Mouse (Mus musculus): ENCODE measurements around the gene Slu7.
A peak's percentile ranks its signal among the peaks of the same experiment; 100 is the strongest.

The Slu7 gene

DNA sequence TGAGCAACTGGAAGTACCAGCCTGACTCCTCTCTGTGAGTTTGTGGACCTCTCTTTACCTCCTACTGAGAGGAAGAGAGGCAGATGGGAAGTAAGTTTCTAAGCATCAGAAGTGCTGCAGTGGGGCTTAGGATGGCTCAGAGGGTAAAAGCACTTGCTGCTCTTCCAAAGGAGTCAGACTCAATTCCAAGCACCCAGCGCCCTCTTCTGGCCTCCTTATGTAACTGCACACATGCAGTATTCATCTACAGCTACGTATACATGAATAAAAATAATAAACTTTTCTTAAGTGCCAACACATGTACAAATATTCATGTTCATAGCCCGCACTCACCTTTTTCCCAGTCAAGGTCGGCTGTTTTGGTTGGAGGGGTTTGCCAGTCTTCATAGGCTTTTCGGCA, 9.2 kb upstream of the Slu7 start:
- DNase-seq (ENCODE audit: inconsistent ontology term), result no peak

DNA sequence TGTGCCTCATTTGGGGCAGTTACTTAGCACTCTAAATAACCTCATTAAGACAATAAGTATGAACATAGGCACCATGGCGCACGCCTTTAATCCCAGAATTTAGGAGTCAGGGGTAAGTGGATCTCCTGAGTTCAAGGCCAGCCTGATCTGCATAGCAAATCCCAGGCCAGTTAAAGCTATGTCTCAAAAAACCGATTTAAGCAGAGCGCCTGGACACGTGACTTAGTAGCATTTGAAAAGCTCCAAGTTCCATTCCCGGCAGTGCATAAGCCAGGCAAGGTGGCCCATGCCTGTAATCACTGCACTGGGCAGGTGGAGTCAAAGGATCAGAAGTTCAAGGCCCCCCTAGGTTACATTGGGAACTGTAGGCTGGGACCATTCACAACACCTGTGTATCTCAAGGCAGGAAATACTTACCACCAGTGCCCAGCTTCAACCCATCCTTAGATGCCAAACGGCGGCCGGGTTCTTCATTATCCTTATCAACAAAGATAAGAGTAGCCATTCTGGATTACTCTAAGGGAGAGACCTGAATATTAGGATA, 8.3 kb upstream of the Slu7 start:
- DNase-seq (ENCODE audit: inconsistent ontology term), result no peak

DNA sequence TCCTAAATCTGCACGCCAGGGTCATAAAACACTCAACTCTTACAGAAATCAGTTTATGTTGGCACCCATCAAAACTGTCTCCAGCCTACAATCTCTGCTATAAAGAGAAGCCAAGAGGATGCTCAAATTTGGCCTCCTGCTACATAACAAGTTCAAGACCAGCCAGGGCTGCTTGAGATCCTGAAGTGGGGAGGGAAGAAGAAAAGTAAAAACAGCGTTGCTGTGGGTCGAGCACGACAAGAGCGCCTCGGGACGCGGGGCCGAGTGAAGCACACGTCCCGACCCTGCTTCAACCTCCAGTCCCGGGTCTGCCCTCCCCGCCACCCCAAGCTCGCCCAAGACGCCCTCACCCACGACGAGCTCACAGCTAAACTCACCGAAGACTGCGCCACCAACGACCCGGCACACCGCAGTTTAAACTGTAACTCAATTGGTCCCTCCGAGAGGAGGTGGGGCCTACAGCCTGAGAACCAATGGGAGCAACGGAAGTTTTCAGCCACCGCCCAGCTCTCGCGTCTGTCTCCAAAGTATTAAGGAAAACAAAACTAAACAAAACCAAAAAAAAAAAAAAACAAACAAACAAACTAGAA, 7.6 kb upstream of the Slu7 start, which contains the start of gene Pttg1:
Pttg1 (minus strand) TSS at position 428 of the 590 bp plus-strand sequence.
- peak; percentile 92 for DNase-seq (ENCODE audit: inconsistent ontology term)

DNA sequence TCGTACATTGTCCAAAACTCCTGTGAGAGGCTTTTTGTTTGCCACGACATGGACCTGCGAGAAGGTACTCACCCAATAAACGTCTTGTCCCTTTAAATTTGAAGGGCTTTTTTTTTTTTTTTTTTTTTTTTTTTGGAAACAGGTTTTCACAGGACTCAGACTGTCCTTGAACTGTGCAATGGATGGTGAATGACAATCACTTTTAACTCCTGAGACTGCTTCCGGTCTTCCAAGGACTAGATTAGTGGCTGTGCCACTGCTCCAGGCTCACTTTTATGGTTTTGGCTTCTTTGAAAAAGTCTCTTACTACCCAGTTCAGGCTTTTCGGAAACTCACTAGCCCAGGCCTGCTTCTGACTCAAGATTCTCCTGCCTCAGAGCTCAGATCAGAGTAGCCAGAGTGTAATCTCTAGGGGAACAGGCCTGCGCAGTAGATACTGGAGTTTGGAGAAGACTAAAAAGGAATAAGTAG, 7.1 kb upstream of the Slu7 start:
- no peak for DNase-seq (ENCODE audit: inconsistent ontology term)

DNA sequence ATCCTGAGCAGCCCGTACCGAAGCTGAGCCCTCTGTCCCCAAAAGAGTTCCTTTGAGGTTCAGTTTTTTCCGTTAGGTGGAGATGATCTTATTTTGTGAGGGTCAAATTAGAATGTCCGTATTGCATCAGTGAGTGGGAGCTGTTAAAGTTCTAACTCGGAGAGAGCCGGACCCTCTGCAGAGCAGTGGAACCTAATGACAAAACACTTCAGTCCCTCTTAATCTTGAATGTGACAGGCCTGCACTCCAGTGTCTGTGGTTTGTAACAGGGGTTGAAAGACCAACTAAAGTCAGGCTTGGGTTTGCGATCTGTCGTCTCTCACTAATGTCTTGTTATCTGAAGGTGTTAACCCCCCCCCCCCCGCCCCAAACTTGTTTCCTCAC, 472 bp downstream of the Slu7 start:
- DNase-seq (ENCODE audit: inconsistent ontology term), result no peak

DNA sequence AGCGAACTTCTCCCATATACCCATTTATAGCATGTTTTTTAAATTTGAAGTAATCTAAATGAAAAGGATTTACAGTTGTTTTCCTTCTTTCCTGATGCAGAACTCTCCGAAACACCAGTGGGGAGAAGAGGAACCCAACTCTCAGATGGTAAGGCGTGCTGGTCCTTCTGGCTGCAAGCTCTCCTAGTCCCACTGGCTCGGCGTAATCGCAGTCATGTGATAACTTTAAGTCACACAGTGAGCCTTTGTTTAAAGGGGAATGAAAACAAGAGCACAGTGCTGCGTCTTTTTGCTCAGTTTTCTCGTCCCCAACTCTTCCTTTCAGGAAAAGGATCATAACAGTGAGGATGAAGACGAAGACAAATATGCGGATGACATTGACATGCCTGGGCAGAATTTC, 7.6 kb downstream of the Slu7 start:
- no peak for DNase-seq (ENCODE audit: inconsistent ontology term)

DNA sequence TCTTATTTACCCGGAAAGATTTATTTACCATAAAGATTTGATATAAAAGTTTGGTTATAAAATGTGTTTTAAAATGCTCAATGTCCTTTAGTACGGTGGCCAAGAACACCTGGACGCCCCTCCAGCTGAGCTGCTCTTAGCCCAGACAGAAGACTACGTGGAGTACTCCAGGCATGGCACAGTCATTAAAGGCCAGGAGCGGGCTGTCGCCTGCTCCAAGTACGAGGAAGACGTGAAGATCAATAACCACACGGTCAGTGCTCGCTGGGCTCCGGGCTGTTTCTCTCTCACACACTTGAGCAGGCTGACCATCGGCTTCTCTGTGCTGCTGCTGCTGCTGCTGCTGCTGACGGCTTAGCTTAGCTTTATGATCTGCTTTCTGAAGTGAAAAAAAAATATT, 9.6 kb downstream of the Slu7 start:
- DNase-seq (ENCODE audit: inconsistent ontology term), result no peak

DNA sequence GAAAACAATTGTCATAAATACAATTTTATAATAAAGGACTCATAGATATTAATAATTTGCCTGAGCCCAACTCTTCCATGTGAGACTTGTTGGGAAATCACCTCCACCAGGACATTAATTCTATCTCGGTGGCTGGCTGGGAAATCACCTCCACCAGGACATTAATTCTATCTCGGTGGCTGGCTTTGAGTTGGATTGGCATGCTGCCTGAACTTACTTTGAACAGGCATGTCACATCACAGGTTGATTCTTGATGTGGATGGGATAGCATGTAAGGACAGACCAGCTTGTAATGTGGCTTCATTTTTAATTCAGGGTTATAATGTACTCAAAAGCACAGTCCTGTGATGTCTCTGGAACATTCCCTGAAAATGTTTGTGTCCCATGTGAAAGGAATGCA, 16.4 kb downstream of the Slu7 start:
- no peak for DNase-seq (ENCODE audit: inconsistent ontology term)

DNA sequence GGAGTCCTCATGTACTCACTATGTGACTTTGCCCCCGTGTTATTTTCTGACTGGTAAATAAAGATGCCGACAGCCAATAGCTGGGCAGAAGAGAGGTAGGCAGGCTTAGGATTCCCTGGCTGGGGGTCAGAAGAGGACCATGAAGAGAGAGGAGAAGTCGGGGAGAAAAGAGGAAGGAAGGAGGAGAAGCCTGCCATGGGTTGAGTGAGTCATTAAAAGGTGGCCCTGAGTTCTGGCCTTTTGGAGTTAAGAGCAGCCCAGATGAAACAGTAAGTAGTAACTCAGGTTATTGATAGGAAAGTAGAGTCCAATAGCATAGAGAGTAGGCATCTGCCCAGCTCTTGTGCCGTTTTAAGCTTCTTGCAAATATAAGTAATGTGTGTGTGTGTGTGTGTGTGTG, 17.8 kb downstream of the Slu7 start:
- DNase-seq (ENCODE audit: inconsistent ontology term), result no peak

DNA sequence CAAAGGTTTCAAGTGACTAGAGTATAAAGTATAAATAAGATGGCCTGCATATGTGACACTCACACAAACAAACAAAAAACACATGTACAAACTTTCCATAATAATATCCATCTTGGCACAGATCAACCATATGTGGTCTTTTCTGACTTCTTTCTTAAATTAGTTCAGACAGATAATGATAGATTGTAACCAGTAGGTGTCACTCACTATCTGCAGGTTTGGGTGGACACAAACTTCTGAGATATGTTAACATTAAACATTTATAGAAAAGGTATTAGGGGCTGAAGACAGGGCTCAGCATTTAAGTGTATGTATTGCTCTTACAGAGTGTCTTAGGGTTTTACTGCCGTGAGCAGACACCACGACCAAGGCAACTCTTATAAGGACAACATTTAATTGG, 18.7 kb downstream of the Slu7 start:
- DNase-seq (ENCODE audit: inconsistent ontology term), result no peak

DNA sequence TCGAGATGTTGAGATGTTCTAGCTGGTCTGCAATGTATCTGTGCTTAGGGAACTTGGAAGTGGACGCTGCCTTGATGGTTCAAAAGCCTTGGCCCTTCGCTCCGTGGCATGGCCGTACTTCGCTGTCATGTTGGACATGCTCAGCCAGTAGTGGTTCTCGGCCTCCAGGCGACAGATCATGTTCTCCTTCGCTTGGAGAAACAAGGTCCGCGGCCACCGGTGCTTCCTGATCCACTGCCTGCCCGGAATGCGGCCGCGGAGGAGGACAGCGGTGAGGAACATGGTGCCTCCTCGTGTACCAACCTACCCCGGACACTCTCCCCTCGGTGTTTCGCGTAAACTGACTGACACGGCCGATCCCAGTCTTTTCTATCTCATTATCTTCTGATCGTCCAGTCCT, 29.7 kb downstream of the Slu7 start:
- no peak for DNase-seq (ENCODE audit: inconsistent ontology term)

DNA sequence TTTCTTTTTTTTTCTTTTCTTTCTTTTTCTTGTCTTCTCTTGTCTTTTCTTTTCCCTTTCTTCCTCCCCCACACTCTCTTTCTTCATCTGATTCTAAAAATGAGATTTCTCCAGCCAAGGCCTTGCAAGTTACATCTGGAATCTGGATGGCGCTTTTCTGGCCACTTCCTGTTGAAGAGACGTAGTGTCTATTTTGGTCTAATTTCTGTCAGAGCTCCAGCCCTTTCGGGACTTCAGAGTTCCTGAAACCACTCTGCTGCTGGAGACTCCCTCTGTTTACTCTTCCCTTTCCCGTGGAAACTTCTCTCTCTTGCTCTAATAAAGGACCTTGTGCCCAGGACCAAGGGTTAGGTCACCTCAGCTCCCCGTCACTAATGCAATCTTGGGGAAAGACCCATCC, 36.6 kb downstream of the Slu7 start:
- no peak for DNase-seq (ENCODE audit: inconsistent ontology term)

DNA sequence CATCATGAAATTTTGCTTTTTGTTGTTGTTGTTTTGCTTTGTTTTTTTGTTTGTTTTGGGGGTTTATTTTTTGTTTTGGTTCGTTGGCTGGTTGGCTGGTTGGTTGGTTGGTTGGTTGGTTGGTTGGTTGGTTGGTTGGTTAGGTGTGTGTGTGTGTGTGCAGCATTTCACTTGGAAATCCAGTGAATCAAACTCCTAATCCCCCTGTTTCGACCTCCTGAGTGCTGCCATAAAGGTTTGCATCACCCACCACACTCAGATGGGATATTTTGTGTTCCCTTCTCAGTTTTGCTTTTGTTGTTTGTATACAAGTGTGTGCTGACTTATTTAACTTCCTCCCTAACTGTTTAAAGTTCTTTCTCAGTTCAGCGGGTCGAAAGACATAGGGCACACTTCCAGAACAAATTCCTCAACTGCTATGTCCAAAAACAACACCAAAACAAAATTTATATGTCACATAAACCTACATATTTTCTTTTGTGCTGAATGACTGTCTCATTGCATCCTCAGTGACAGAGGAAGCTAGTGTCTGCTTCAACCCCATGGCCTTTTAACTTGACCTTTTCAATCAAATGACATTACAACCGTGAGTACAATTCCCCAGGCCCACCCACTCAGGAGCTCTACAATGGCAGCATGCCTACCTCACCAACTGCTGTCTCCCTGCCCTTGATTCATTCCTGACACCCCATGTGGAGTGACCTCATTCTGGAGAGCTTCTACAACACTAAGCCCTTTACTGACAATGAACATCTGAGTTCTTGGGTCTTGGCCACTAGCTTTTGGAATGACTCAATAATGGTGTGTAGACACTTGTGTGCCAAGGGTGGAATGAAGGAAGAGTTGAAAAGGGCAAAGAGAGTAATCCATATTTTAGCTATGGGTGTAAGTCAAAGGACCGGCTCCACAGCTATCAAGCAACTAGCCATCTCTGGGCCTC, 37.6 kb downstream of the Slu7 start:
- DNase-seq (ENCODE audit: inconsistent ontology term), result peak; percentile 90

DNA sequence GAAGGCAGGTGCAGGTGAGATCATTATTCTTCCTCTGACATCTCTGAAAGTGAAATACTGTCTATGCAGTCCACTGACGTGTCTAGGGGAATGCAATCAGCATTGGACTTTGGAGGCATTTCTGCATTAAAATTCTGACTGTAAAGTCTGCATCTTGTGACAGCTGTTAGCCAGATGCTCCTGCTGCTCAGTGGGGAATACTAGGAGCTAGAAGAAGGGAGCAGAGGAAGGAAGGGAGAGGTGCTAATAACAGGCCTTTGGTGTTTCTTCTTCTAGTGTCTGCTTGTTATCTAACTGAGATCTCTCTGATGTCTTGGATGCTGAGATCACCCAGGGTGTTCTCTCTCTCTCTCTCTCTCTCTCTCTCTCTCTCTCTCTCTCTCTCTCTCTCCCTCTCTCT, 39.6 kb downstream of the Slu7 start:
- no peak for DNase-seq (ENCODE audit: inconsistent ontology term)

DNA sequence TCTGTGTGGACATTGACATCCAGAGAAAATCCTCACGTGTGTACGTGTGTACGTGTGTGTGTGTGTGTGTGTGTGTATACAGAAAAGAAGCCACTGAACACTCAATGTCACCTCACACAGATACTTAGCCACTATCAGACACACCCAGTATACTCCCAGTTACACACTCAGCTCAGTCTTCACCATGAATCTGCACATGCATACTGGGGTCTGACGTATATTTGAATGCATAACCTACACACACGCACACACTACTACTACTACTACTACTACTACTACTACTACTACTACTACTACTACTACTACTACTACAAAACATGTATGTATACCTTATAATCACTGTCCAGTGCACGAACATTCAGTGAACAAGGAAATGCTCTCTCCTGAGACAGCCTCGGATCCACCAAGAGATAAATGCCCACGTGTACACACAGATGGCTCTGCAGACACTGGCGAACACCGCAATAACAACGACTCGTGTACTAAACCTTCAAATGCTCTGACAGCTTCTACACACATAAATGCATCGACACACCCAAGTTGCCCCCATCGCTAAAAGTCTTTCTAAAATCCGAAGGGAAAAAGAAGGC, 40.2 kb downstream of the Slu7 start:
- no peak for DNase-seq (ENCODE audit: inconsistent ontology term)

DNA sequence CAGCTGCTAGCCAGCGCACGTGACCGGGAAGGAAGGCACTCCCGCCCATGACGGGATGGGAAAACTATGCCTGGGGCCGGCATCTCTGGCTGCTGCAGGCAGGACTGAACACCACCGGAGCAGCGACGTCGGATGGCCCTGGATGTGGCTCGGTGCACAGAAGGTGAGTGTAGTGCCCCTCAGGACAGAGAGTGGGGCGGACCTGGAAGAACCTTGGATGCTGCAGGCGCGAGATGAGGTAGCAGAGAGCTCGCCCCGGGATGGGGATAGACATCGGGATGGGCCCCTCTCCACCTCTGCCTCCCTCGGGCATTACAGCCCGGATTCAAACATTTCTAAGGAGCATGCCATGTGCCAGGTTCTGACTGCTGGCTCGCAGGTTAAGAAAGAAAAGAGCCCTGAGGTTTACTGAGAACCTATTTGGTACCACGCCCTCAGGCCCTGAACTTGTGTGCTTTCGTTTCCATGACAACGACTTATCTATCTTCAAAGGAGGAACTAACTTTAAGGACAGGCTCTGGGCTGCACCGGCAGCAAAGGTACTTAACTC, 40.8 kb downstream of the Slu7 start, which contains the start of gene C1qtnf2:
C1qtnf2 (plus strand) TSS at position 52 of the 550 bp plus-strand sequence.
- no peak for DNase-seq (ENCODE audit: inconsistent ontology term)

DNA sequence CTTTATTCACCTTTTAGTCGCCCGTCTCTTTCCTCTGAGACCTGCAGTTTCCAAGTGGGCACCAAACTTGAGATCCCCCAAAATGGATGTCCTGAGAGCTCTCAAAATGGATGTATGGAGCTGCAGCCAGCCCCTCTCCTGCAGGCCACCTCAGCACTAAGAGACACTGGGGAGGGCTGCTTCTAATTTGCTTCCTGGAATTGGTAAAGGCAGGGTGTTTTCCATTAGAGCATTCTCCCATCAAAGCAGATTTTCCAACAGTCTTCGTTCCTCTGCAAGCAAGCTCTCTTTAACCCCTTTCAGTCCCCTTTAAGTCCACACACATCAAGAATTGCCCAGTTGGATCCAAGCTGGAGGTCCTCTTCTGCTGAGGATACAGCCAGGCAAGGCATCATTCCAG, 45.8 kb downstream of the Slu7 start:
- DNase-seq (ENCODE audit: inconsistent ontology term), result no peak

DNA sequence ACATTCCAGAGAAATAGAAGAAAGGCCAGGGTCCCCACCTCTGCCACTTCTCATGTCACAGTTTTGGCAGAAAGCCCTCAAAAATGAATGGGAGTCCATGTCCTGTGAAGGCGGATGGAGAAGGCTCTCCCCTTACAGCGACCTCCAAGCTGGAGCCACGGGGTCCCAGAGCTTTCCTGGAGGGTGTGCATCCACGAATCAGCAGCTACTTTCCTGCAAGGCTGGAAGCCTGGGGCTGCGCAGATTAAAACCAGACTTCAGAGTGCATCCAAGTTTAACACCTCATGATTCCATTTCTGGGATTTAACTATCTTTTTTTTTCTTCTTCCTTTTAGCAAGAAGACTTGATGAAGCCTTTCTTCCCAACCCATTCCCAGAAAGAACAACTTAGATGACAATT, 47.0 kb downstream of the Slu7 start:
- DNase-seq (ENCODE audit: inconsistent ontology term), result no peak

DNA sequence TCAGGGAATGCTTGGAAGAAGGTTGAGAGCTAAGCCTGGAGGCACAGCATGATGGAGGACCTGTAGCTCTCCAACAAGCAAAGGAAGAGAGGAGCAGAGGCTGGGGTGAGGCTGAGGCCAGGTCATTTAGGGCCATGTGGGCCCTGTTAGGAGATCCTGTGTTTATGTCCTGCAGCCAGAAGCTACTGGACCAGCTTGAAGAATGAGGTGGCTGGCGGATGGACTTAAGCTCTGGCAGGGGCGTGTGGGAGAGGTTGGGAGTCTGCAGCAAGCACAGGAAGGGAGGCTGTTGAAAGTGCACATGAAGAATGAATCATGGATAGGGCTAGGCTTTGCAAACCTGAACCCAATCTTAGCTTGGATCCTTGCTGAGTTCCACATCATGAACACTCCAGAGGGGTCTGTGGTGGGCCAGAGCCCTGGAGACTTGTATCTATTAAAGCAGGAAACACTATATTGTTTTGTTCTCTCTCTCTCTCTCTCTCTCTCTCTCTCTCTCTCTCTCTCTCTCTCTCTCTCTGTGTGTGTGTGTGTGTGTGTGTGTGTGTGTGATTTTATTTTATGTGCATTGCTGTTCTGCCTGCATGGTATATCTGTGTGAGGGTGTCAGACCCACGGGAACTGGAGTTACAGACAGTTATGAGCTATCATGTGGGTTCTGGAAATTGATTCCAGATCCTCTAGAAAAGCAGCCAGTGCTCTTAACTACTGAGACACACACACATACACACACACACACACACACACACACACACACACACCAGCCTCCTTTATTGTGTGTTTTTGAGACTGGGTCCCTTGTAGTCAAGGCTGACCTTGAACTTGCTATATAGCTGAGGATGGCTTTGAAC, 48.4 kb downstream of the Slu7 start:
- no peak for DNase-seq (ENCODE audit: inconsistent ontology term)

DNA sequence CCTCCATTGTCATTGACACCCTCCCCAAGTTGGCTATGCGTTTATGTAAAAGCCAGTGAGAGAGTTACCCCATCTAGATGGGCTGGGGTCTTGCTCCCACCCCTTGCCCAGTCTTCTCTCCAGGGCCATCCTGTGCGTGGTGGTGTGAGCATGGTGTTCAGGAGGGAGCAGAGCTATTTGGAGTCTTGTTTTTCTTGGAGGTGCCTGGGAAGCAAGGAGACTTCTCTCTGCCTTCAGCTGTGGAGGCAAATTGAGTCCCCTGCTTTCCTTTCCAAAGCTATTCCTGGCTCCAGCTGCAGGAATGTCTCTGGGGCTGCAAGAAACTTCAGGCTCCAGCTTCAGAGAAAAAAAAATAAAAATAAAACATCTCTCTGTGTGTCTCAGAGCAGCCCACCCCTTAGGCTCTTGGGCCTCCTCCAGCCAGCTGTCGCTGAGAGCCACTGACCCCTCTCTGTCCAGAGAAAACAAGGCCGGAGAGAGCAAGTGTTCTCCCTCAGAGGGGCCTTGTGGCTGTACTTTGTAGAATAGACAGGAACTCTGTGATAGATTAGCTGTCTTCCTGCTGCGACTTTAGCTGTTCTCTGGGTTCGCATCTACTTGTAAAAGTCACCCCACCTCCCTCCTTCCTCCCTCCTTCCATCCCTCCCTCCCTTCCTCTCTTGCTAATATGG, 49.7 kb downstream of the Slu7 start:
- DNase-seq (ENCODE audit: inconsistent ontology term), result no peak

DNA sequence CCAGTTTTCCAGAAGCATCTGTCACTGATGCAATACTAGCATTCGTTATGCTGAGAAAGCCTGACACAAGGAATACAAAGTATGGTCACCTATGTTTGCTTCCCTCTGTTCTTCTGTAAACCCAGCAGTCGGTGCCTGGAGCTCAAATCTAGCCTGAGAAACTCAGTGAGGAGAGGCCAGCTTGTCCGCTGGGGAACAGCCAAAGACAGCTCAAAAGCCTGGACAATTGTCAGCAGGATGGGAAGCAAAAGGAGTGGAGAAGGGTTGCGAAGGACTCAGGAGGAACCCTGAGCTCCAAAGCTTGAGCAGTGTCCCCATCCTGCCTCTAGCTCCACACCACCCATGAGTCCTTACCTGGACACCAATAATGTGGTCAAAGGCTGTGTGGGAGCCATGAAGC, 50.5 kb downstream of the Slu7 start:
- no peak for DNase-seq (ENCODE audit: inconsistent ontology term)
